Mouse (Mus musculus) embryo, embryonic 11 days (tissue): ENCODE data around the gene Emd.
"Not testable (repeated sequence)": the region's sequence is repeated elsewhere in the genome, so short reads cannot be mapped to it uniquely, and the experiment has no call there.

ENCODE experiments used
- DNase-seq: peaks from one replicate; pipeline ENCODE4 v3.0.0-alpha.2; 2015

Gene Emd

GRCm38 (mm10) chrX:74254153-74254887 is at the start of gene Emd:
TSS of gene Emd (plus strand) at chrX:74254687.
- peak; percentile 93 for DNase-seq

GRCm38 (mm10) chrX:74218496-74218895 is 36.0 kb upstream of the Emd start:
- DNase-seq, result no peak

DNA sequence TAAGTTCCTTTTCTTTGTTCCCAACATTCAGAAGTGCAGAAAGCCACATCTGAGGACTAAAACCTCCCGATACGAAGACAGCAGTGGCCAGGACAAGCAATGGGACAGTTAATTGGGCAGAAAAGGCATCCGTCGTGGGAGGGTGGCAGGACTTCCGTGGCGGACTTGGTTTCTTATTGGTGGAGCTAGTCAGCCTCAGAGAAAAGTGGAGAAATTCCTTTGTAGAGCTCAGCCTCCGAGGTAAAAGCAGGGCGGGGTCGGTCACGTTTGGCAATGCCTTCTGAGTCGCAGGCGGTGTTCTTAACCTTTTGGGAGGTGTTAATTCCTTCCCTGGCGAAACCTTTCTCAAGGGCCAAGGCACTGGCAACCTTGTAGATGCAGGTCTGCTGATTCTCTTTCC is 35.0 kb upstream of the Emd start:
- DNase-seq, result no peak

DNA sequence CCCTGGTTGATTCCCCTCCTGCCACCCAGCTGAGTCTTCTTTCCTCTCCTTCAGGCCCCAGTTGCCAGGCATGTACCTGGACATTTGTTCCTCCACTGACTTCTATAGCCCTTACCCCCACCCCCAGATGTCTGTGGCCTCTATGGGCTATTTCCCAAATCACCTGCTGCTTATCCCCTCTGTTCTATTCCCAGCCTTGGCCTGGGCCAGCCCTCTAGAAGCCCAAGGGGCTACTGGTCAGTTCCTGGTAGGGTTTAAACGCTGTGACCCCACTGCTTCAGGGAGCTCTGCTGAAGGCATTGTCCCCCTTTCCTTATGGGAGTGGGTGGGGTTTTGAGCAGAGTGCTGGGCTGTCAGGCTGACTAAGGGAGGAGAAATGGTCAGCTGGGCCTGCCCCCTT is 34.4 kb upstream of the Emd start:
- not testable (repeated sequence) for DNase-seq

GRCm38 (mm10) chrX:74230038-74230437 is 24.4 kb upstream of the Emd start:
- no peak for DNase-seq

DNA sequence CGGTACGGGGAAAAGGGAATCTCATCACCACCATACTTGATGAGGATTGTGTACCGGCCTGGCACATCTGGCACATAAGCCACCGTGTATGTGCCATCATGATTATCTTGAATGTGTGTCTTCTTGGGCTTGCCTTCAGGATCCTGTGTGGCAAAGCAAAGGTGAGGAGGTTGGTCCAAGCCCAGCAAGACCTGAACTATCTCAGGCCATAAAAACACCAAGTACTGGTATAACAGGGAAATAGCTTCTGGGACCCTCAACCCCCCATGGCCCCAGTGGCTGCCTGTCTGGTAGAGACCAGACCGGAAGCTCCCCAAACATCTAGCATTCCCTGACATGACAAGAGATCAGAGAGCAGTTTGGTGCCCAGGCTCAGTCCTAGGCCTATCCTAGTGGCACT is 21.3 kb upstream of the Emd start:
- no peak for DNase-seq

GRCm38 (mm10) chrX:74240332-74240731 is 14.2 kb upstream of the Emd start:
- no peak for DNase-seq

GRCm38 (mm10) chrX:74243396-74243795 is 11.1 kb upstream of the Emd start:
- DNase-seq, result no peak

DNA sequence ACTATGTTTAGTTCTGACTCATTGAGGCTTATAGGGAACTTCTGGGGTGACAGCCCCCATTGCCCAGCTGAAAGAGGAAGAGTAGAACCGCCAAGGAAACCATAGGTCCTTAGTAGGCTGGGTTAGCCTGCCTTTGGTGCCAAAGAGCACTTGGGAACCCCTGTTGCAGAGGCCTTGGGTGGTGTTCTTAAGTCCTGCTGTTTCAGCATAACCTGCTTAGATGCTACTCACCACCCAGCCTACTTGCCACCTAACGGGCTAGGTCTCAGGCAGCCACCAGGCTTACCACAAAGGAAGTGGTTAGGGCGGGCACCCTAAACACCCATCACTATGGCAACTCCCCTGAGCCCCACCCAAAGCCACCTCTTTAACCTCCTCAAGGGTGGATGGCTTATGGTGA is 10.7 kb upstream of the Emd start:
- no peak for DNase-seq

DNA sequence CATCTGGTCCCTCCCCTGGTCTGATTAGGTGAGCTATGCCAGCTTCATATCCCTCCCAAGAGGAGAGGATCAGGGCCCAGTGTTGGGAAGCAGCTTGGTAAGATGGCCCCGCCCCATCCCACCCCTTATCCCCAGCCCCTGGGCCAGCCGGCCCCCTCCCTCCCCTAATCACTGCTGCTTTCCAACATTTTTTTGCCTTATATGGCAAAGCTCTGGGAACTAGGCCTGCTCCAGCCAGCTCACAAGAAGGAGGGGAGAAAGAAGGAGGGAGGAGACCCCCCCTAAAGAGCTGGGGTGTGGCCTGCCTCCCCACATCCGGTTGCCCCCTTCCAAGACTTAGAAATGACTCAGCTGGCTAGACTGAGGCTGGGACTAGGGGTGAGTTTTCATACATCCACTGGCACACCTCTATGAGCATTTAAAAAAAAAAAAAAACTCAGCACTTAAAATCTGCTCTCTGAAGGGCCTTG is 9.8 kb upstream of the Emd start:
- peak; percentile 77 for DNase-seq

- DNase-seq, result no peak
Observed at GRCm38 (mm10) chrX:74245107-74245506, 9.4 kb upstream of the Emd start.

DNA sequence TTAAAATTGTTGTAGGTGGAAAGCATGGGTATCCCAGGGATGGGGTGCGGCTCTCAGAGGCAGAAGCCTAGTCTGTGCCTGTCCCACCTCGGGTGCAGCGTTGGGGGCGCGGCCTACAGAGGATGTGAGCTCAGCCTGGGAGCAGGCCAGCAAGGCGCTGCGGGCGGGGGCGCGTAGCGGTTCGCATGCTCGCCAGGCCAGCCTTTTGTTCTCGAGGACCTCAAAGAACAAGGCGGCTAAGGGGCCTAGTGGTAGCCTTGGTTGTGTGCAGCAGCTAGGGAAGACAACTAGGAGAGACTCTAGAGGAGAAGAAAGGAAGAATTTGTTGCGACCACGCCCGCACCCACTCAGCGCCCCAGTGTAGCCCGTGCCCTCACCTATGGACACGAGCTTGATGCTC is 8.8 kb upstream of the Emd start:
- peak; percentile 82 for DNase-seq

- DNase-seq, result peak; percentile 94
Observed at GRCm38 (mm10) chrX:74246213-74246681, 8.2 kb upstream of the Emd start.

- no peak for DNase-seq
Observed at GRCm38 (mm10) chrX:74246693-74247092, 7.8 kb upstream of the Emd start.

DNA sequence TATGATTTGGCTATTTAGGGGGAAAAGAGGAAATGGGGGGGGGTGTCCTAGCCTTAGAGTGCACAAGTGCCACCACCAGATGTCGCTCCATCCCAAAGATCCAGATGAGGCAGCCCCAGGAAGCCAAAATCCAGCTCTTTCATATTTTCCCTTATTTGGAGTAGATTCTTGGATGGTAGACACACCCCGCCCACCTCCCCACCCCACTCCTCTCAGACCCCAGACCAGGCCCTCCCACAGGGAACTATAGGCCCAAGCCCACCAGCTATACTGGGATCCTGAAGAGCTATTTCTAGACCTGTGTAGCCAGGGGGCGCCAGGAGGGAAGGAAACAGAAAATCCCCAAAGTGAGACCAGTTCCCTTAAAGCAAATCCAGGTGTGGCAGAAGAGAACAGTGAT is 5.8 kb upstream of the Emd start:
- DNase-seq, result peak; percentile 78

- DNase-seq, result peak; percentile 73
Observed at GRCm38 (mm10) chrX:74249615-74250014, 4.9 kb upstream of the Emd start, which contains the start of gene Flna. TSS of gene Flna (minus strand) at chrX:74249820.

- DNase-seq, result peak; percentile 5
Observed at GRCm38 (mm10) chrX:74254888-74255565, 540 bp downstream of the Emd start.

GRCm38 (mm10) chrX:74257746-74258145 is 3.3 kb downstream of the Emd start:
- DNase-seq, result no peak

GRCm38 (mm10) chrX:74269736-74270061 is 15.2 kb downstream of the Emd start:
- no peak for DNase-seq

GRCm38 (mm10) chrX:74270062-74270901 is 15.8 kb downstream of the Emd start, which contains the start of gene Rpl10:
TSS of gene Rpl10 (plus strand) at chrX:74270812.
- peak; percentile 90 for DNase-seq

DNA sequence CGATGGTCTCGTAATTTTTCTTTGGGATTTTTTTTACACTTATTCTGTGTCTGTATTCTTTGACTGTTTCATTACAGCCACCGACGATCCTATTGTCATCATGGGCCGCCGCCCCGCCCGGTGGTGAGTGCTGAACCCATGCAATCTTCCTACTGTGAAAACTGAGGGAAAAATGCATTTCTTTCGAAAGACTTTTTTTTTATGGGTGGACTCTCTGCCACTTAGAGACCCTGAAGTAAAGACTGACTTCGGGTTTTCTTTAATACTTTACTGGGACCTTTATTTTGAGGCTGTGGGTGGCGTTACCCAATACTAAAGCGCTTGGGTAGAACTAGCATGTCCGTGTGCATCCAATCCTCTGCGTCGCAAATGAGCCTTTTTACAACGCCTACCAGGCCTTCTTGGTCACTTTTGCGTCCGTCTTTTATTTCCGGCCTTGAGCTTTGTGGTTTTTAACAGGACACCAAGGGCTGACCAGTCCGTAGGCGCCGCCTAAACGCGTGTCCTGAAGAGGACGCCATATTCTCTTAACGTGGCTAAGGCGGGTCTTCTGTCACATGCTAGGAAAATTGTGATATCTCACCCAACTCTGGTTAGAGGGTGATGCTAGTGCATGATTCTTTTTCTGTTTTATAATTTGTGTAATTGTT is 16.5 kb downstream of the Emd start:
- DNase-seq, result peak; percentile 56

- no peak for DNase-seq
Observed at GRCm38 (mm10) chrX:74273422-74274322, 19.2 kb downstream of the Emd start.
